Mouse (Mus musculus) bone marrow, adult 2 months (tissue): ENCODE measurements around the gene Catsper4.

ENCODE experiments used
- CTCF ChIP-seq: fragments of 200-500 bp; IDR thresholded peaks from 2 replicates; pipeline ENCODE4 v1.5.1; 2011; ENCODE audit warnings: low read length, control low read depth; ENCODE audit not compliant: control insufficient read depth, insufficient read depth
- POLR2A ChIP-seq: fragments of 200-500 bp; IDR thresholded peaks from 2 replicates; pipeline ENCODE4 v1.6.1; 2011; ENCODE audit warnings: low read depth, mild to moderate bottlenecking, control low read depth, low read length, borderline replicate concordance; ENCODE audit not compliant: control insufficient read depth

- TF ChIP-seq CTCF (no peak), POLR2A (no peak)
Measured at GRCm38 (mm10) chr4:134181112-134181511, 46.1 kb downstream of the Catsper4 start.
